Mouse (Mus musculus) kidney, postnatal 25 days (tissue): ENCODE results near the gene Cyp2d22.

ENCODE experiments used
- DNase-seq, 2 experiments: peaks; one replicate each; pipeline ENCODE4 v3.0.0; 2021; ENCODE audit warnings: mixed read lengths in 2 of 2

Cyp2d22 gene

GRCm38 (mm10) chr15:82376393-82377138 lies 3.5 kb downstream of the Cyp2d22 start:
- DNase-seq = peak; percentile 73 to 77

DNA sequence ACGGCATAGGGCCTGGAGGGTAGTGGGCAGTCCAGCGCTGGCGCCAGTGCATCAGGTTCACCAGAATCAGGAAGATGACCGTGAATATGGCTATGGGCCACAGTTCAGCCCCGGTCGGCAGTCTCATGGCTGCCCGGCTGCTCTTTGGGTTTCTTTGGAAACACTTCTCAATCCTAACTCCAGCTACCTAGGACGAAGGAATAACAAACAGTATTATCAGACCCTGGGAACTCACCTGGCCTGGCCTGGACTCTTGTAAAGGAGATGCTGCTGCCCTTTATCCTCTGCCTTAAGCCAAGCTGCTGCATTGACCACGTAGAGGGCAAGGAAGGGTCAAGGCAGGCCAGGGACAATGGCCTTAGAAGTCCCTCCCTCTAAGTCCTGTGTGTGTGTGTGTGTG lies 4.2 kb downstream of the Cyp2d22 start:
- DNase-seq = peak in 1 of 2 experiments; percentile 35

DNA sequence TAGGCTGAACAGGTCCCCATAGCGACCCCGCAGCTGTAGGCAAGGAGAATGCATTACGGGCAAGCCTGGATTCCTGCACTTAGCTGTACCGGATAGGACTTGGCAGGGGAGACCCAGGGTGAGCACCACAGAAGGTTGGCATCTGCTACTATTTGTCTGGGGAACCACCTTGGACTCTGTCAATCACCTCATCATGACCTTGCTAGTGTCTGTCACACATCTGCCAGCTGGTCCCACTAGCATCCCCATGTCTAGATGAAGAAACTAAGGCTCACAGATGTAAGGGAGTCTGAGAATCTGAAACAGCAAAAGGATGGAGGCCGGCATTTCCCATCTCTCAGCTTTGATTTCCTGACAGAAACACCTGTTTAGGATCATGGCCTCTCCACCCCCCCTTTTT lies 5.6 kb downstream of the Cyp2d22 start:
- no peak for DNase-seq

DNA sequence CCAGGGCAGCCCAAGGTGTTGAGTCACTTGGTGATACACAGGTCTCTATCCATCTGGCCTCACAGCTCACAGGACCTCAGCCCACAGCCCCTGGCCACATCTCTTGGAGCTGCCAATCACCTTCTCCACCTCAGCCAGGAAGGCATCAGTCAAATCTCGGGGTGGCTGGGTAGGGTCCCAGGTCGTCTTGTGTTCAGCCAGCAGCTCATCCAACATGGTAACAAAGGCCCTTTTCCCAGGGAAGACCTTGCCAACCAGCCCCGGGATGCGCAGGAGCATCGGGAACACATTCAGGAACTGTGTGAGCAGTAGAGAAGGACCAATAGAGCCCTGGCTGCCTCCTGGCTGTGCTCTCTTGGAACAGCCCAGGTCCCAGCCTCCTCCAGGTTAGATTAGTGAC lies 7.1 kb downstream of the Cyp2d22 start:
- DNase-seq = no peak

GRCm38 (mm10) chr15:82372446-82372845 lies 7.6 kb downstream of the Cyp2d22 start:
- DNase-seq = no peak

DNA sequence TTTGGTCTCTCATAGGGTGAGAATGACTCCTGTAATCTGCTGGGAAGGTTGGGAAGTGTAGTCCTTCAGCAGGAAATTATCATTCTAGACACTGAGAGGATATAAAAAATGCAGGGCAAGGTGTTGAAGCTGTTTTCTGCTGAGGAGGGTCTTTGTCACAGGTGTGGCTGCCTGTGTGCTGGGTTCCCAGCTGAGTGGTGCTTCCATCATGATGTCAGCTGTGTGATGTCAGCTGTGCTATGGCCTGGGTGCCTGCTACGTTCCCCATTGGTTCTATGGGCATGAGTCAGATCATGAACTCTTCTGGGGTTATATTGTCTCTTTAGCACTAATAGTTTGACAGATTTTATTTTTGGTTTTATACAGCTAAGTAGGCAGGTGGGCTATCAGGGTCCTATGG lies 11.2 kb downstream of the Cyp2d22 start:
- DNase-seq = peak in 1 of 2 experiments; percentile 31

DNA sequence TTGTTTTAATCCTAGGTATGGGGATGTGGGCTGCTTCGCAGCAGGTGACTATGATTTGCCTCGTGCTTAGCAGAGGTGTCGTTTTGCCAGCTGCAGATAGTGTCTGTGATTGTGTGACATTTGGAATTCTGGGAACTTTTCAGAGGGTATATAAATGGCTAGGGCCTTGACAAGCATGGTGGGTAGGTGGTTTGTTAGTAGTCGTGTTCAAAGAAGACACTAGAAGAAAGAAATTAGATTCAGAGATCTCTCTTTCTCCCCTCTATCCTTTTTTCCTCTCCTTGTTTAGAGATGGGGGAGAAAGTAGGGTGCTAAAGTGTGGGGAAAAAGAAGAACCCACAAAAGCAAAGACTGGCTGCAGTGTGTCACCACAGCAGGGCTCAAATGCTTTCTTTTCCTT lies 11.9 kb downstream of the Cyp2d22 start:
- DNase-seq = peak in 1 of 2 experiments; percentile 0

- peak; percentile 1 to 10 for DNase-seq
These were observed 15.5 kb downstream of the Cyp2d22 start for GRCm38 (mm10) chr15:82364561-82364960.

GRCm38 (mm10) chr15:82363801-82364200 lies 16.3 kb downstream of the Cyp2d22 start:
- DNase-seq = peak; percentile 1 to 13

DNA sequence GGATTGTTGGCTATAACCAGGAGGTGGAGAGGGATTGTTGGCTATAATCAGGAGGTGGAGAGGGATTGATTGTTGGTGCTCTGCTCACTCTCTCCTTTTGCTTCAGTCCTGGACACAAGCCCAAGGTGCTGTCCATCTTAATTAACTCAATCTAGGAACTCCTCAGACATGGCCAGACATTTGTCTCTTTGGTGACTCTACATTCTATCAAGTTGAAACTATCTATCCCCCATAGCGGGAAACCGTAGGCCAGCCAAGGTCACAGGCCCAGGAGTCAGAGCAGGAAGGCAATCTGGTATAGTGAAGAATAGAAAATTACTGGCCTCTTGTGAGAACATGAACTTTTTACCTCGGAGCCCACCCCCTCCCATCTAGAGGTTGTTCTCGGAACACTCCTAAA lies 17.8 kb downstream of the Cyp2d22 start:
- peak; percentile 53 to 70 for DNase-seq

- DNase-seq = peak; percentile 51 to 81
These were observed 18.5 kb downstream of the Cyp2d22 start for GRCm38 (mm10) chr15:82361459-82362018.

GRCm38 (mm10) chr15:82358431-82359260 lies 21.4 kb downstream of the Cyp2d22 start:
- peak; percentile 52 to 80 for DNase-seq

- DNase-seq = peak; percentile 98 to 99
These were observed 25.7 kb downstream of the Cyp2d22 start, which contains the start of gene Ndufa6 for GRCm38 (mm10) chr15:82354126-82354945. Gene Ndufa6, minus strand, starts transcription at chr15:82354322.

GRCm38 (mm10) chr15:82353745-82354113 lies 26.3 kb downstream of the Cyp2d22 start:
- no peak for DNase-seq

DNA sequence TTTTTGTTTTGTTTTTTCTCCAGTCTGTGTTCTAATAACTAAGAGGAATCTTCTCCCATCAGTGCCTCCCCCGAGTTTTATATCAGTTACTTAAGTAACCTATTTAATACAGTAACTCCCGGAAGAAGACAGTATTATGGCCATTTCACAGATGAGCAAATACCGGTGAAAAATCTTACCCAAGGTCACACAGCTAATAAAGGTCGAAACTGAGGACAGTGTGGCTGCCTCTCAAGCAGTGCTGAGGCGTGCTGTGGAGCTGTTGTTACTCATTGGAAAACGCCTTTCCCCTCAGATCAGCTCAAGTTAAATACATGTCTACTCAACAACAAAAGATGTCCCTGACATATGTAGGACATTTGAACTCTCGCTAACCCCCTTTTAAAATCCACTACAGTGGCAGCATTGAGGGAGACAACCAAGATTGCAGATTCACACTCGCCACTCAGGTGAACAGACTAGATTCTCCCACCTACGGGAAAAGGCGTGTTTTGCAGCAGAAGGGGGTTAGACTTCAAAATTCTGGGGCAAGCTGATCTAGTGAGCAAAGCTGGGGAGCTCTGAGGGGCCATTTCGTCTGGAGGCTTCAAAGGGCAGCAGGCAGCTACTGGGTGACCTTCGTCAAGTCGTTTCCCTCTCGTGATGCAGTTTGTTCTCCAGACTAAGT lies 26.8 kb downstream of the Cyp2d22 start:
- no peak for DNase-seq

DNA sequence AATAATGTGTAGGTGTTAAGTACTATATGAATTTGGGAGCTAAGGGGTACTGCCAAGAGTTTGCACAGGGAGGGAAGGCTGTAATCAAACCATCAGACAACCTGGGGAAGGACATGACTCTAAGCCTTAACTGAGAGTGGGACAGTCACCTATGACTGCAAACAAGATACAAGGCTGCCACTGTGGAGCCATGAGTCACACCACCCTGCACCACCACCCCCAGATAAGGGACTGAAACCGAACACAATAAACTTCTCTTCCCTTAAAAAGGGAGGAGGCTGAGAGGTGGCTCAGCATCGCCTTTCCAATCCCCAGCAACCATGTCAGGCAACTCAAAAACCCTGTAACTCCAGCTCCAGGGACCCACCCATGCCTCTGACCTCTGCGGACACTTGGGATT lies 28.6 kb downstream of the Cyp2d22 start:
- DNase-seq = peak in 1 of 2 experiments; percentile 15

DNA sequence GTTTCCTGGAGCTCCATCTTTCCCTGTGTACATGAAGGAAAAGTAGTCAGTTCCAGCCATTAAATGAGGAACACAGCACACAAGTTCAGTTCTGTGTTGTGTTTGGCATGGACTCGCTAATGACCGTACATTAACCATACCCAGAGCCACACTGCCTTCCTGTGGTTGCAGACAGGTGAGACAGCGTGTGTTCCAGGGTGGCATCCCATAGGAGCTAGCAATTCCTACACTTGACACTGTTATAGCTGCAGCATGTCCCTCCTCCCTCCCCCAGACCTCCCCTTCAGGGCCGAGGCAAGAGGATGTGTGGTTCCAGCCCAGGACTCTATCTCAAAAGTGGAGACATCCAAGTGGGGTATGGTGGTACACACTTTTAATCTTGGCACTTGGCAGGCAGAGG lies 29.7 kb downstream of the Cyp2d22 start:
- peak in 1 of 2 experiments; percentile 31 for DNase-seq

DNA sequence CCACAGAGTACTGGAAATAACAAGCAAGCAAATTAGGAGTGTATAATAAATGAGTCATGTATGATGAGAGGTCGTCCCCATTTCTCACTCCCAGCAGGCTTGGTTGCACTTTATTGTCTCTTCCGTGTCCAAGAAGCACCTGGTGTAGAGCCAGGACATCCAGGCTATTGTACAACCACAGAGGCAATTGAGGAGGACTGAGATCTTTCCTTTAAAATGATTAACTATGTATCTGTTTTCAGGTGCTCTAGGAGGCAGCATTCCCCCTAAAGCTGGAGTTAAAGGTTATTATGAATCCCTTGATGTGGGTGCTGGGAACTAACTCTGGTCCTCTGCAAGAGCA lies 31.1 kb downstream of the Cyp2d22 start:
- DNase-seq = no peak

- no peak for DNase-seq
These were observed 31.6 kb downstream of the Cyp2d22 start for GRCm38 (mm10) chr15:82348258-82348998.

- no peak for DNase-seq
These were observed 32.2 kb downstream of the Cyp2d22 start for GRCm38 (mm10) chr15:82347852-82348251.

GRCm38 (mm10) chr15:82347303-82347676 lies 32.8 kb downstream of the Cyp2d22 start:
- DNase-seq = no peak
